In the genomic region with DNA sequence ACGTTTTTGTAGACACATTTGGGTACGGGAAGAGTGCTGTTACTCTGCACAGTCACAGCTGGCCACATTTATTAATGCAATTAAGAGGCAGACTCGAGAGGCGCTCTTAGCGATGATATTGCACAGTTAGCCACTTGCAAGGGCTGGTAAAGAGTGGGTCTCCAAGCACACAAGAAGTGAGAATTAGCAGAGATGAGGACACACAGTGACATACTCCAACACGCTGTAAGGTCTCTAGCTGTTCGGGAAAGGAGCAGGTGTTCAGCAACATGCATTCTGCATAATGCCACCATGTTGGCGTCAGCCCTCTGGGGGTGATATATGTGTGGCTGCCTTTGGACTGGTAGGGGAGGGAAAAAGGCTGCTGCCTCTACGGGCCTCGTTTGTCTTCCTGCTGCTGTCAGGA, we compare ENCODE assay signal across 18 mouse cellular contexts.
DNase-seq lines count a peak whose midpoint lies in the region; ATAC-seq lines count a peak whose summit lies in the region.
"Had no signal": no experiment of that assay in that cellular context is flagged by ENCODE, and none has a peak within 500 bp of the region (broad histone marks: within the 10 kb centered on the region; RNA-seq: fewer than 3 reads in every experiment).

No protein-coding gene starts in this region.

- H3K36me3 ChIP-seq in hindbrain, embryonic 13.5 days, result no peaks in the 10 kb centered on the region
- H3K36me3 ChIP-seq in hindbrain, embryonic 11.5 days (ENCODE audit: control insufficient read depth, insufficient read depth, low read length), result no peaks in the 10 kb centered on the region
- no peaks in the 10 kb centered on the region for H3K36me3 ChIP-seq in forebrain, embryonic 15.5 days
- H3K36me3 ChIP-seq in midbrain, embryonic 12.5 days, result no peaks in the 10 kb centered on the region
- no peaks in the 10 kb centered on the region for H3K36me3 ChIP-seq in neural tube, embryonic 14.5 days (ENCODE audit: control insufficient read depth, insufficient read depth, low read length)
- H3K36me3 ChIP-seq: embryonic facial prominence, embryonic 12.5 days; heart, embryonic 15.5 days; liver, embryonic 15.5 days had no signal

- DNase-seq in hindbrain, embryonic 11.5 days (ENCODE audit: low spot score), result no peak
- no peak for DNase-seq in urinary bladder, adult 18-20 months (ENCODE audit: low spot score in 2 of 2)
- no peak for DNase-seq in right cerebral cortex, adult 2 months (ENCODE audit: low spot score in 2 of 2)
- DNase-seq: adrenal gland, postnatal 14 days; B cell, adult 2 months; heart, adult 18-20 months; kidney, adult 2 months; kidney, postnatal 36 days; lung, postnatal 10 days; thymus, postnatal 4 days had no signal

- H3K27ac ChIP-seq in hindbrain, embryonic 13.5 days, result peak overlapping the region; percentile 83
- no peak overlapping the region; the same call in 1 of the 2 replicates for H3K27ac ChIP-seq in hindbrain, embryonic 11.5 days (ENCODE audit: low read depth, low read length)
- H3K27ac ChIP-seq in forebrain, embryonic 15.5 days (replicated peaks), result no peak overlapping the region
- peak overlapping the region; percentile 42; the same call in 1 of the 2 replicates for H3K27ac ChIP-seq in midbrain, embryonic 12.5 days (replicated peaks)
- peak overlapping the region; percentile 45 for H3K27ac ChIP-seq in neural tube, embryonic 14.5 days (ENCODE audit: low read depth, low read length)
- H3K27ac ChIP-seq: embryonic facial prominence, embryonic 12.5 days; heart, embryonic 15.5 days; liver, embryonic 15.5 days had no signal

- H3K9me3 ChIP-seq in hindbrain, embryonic 13.5 days, result no peaks in the 10 kb centered on the region
- H3K9me3 ChIP-seq in hindbrain, embryonic 11.5 days (ENCODE audit: control insufficient read depth, low read length), result no peaks in the 10 kb centered on the region
- H3K9me3 ChIP-seq in forebrain, embryonic 15.5 days, result no peaks in the 10 kb centered on the region
- H3K9me3 ChIP-seq in midbrain, embryonic 12.5 days, result no peaks in the 10 kb centered on the region
- no peaks in the 10 kb centered on the region for H3K9me3 ChIP-seq in neural tube, embryonic 14.5 days (ENCODE audit: control insufficient read depth, low read length)
- H3K9me3 ChIP-seq: embryonic facial prominence, embryonic 12.5 days; heart, embryonic 15.5 days; liver, embryonic 15.5 days; megakaryocyte, embryonic 14.5 days had no signal

- H3K4me1 ChIP-seq in hindbrain, embryonic 13.5 days (replicated peaks), result peaks cover 24% of the 10 kb centered on the region
- no peaks in the 10 kb centered on the region for H3K4me1 ChIP-seq in hindbrain, embryonic 11.5 days (replicated peaks; ENCODE audit: control insufficient read depth, insufficient read depth, low read length)
- H3K4me1 ChIP-seq in forebrain, embryonic 15.5 days, result peaks cover 35% of the 10 kb centered on the region
- H3K4me1 ChIP-seq in midbrain, embryonic 12.5 days, result peaks cover 3% of the 10 kb centered on the region
- peaks cover 16% of the 10 kb centered on the region for H3K4me1 ChIP-seq in neural tube, embryonic 14.5 days (ENCODE audit: control insufficient read depth, insufficient read depth, low read length)
- H3K4me1 ChIP-seq: liver, embryonic 15.5 days had no signal

- ATAC-seq in hindbrain, embryonic 13.5 days (ENCODE audit: low FRiP score), result peak; percentile 65
- no peak for ATAC-seq in hindbrain, embryonic 11.5 days (ENCODE audit: low FRiP score)
- ATAC-seq in forebrain, embryonic 15.5 days (replicated peaks), result peak; percentile 33; the same call in 1 of the 2 replicates
- peak; percentile 30; the same call in 1 of the 2 replicates for ATAC-seq in midbrain, embryonic 12.5 days (ENCODE audit: low FRiP score, low read depth)
- peak; percentile 81 for ATAC-seq in neural tube, embryonic 14.5 days (ENCODE audit: low read depth)

- peak overlapping the region; percentile 53 for H3K9ac ChIP-seq in hindbrain, embryonic 13.5 days
- no peak overlapping the region for H3K9ac ChIP-seq in hindbrain, embryonic 11.5 days (ENCODE audit: low read depth, low read length)
- H3K9ac ChIP-seq in forebrain, embryonic 15.5 days (replicated peaks), result no peak overlapping the region
- no peak overlapping the region for H3K9ac ChIP-seq in midbrain, embryonic 12.5 days (replicated peaks)
- H3K9ac ChIP-seq in neural tube, embryonic 14.5 days (replicated peaks; ENCODE audit: low read depth, low read length), result 0 out of 2 replicates have a peak overlapping the region, but pooled peaks have one; percentile 21
- H3K9ac ChIP-seq: embryonic facial prominence, embryonic 12.5 days; heart, embryonic 15.5 days; liver, embryonic 15.5 days had no signal

- H3K4me3 ChIP-seq in hindbrain, embryonic 13.5 days, result no peak overlapping the region
- H3K4me3 ChIP-seq in hindbrain, embryonic 11.5 days (ENCODE audit: low read depth, low read length), result no peak overlapping the region
- H3K4me3 ChIP-seq in forebrain, embryonic 15.5 days, result no peak overlapping the region
- no peak overlapping the region for H3K4me3 ChIP-seq in midbrain, embryonic 12.5 days
- H3K4me3 ChIP-seq in neural tube, embryonic 14.5 days (ENCODE audit: low read depth, low read length), result no peak overlapping the region
- H3K4me3 ChIP-seq: embryonic facial prominence, embryonic 12.5 days; heart, embryonic 15.5 days; liver, embryonic 15.5 days; megakaryocyte, embryonic 14.5 days had no signal

- WGBS in hindbrain, embryonic 13.5 days, result 45% methylated on average over 10 of the region's 10 CpGs
- WGBS in hindbrain, embryonic 11.5 days, result 77% methylated on average over 10 of the region's 10 CpGs
- 59% methylated on average over 10 of the region's 10 CpGs for WGBS in forebrain, embryonic 15.5 days
- 79% methylated on average over 10 of the region's 10 CpGs for WGBS in midbrain, embryonic 12.5 days
- WGBS in neural tube, embryonic 14.5 days, result 32% methylated on average over 10 of the region's 10 CpGs

- no peaks in the 10 kb centered on the region for H3K27me3 ChIP-seq in hindbrain, embryonic 13.5 days
- no peaks in the 10 kb centered on the region for H3K27me3 ChIP-seq in hindbrain, embryonic 11.5 days (ENCODE audit: control insufficient read depth, insufficient read depth, low read length)
- H3K27me3 ChIP-seq in forebrain, embryonic 15.5 days, result no peaks in the 10 kb centered on the region
- H3K27me3 ChIP-seq in midbrain, embryonic 12.5 days, result no peaks in the 10 kb centered on the region
- H3K27me3 ChIP-seq in neural tube, embryonic 14.5 days (ENCODE audit: control insufficient read depth, insufficient read depth, low read length), result no peaks in the 10 kb centered on the region
- H3K27me3 ChIP-seq: embryonic facial prominence, embryonic 12.5 days; heart, embryonic 15.5 days; liver, embryonic 15.5 days; megakaryocyte, embryonic 14.5 days had no signal

- H3K4me2 ChIP-seq in hindbrain, embryonic 13.5 days, result no peak overlapping the region
- no peak overlapping the region for H3K4me2 ChIP-seq in hindbrain, embryonic 11.5 days (replicated peaks; ENCODE audit: low read depth, low read length)
- H3K4me2 ChIP-seq in forebrain, embryonic 15.5 days (replicated peaks), result no peak overlapping the region
- H3K4me2 ChIP-seq in midbrain, embryonic 12.5 days (replicated peaks), result no peak overlapping the region
- H3K4me2 ChIP-seq in neural tube, embryonic 14.5 days (ENCODE audit: low read depth, low read length), result no peak overlapping the region
- H3K4me2 ChIP-seq: embryonic facial prominence, embryonic 12.5 days; heart, embryonic 15.5 days; liver, embryonic 15.5 days had no signal

Comparison
In these comparisons a context has a peak if more than half of its experiments do, and no peak if none do; other contexts are left out.
1. H3K27ac ChIP-seq: peak in hindbrain, embryonic 13.5 days (single experiment), midbrain, embryonic 12.5 days (single experiment) and neural tube, embryonic 14.5 days (single experiment); none in hindbrain, embryonic 11.5 days (single experiment) and forebrain, embryonic 15.5 days (single experiment).
2. H3K9ac ChIP-seq: peak in hindbrain, embryonic 13.5 days (single experiment) and neural tube, embryonic 14.5 days (single experiment); none in hindbrain, embryonic 11.5 days (single experiment), forebrain, embryonic 15.5 days (single experiment) and midbrain, embryonic 12.5 days (single experiment).